In genomic region chr5:100430076-100430390, GRCm38 (mm10) we compare ENCODE assay signal across 8 mouse cellular contexts. TPM values are rescaled to one million over a fixed set of nuclear protein-coding genes. Genes with fewer than 3 reads are reported as not detected.
DNase-seq lines count a peak whose midpoint lies in the region; ATAC-seq and TF ChIP-seq lines count a peak whose summit lies in the region.

No protein-coding gene starts in this region.

- peak overlapping the region; percentile 84 to 90 for H3K27ac ChIP-seq in heart, embryonic 14.5 days (replicated peaks in 1 of 2; ENCODE audit: control insufficient read depth in 1 of 2, insufficient read depth in 1 of 2, low read depth in 2 of 2, low read length in 2 of 2)
- H3K27ac ChIP-seq in MEL (ENCODE audit: control insufficient read depth, low read depth, low read length): peak overlapping the region; percentile 83
- H3K27ac ChIP-seq in forebrain, postnatal 0 days (ENCODE audit: low read depth, low read length): peak overlapping the region; percentile 97

- TF ChIP-seq POLR2A in MEL (IDR thresholded peaks at IDR 0.05; ENCODE audit: control insufficient read depth in 1 of 2, insufficient read depth in 1 of 2, low read depth in 1 of 2, low read length in 2 of 2, poor library complexity in 1 of 2): no peak

- peaks cover 36% of the 10 kb centered on the region for H3K79me2 ChIP-seq in MEL (ENCODE audit: control insufficient read depth, insufficient read depth, low read length, poor library complexity)

- no peak for TF ChIP-seq EP300 in MEL (IDR thresholded peaks at IDR 0.05; ENCODE audit: low read depth in 1 of 2, low read length in 2 of 2)

- no peak for ATAC-seq in heart, embryonic 14.5 days (ENCODE audit: insufficient number of reproducible peaks, insufficient read depth, low FRiP score, low read depth)
- ATAC-seq in forebrain, postnatal 0 days: peak; percentile 2; the same call in 1 of the 2 replicates
- peak; percentile 8; the same call in 1 of the 2 replicates for ATAC-seq in megakaryocyte, adult 5-6 weeks (ENCODE audit: poor library complexity, severe bottlenecking)
- ATAC-seq in cerebellum, adult (ENCODE audit: insufficient number of reproducible peaks, low FRiP score, low TSS enrichment): no peak

- no peaks in the 10 kb centered on the region for H3K27me3 ChIP-seq in heart, embryonic 14.5 days (ENCODE audit: control insufficient read depth, insufficient read depth, low read length)
- no peaks in the 10 kb centered on the region for H3K27me3 ChIP-seq in MEL (ENCODE audit: control insufficient read depth in 1 of 2, insufficient read depth in 2 of 2, low read length in 2 of 2)
- H3K27me3 ChIP-seq in forebrain, postnatal 0 days (ENCODE audit: insufficient read depth, low read length): no peaks in the 10 kb centered on the region

- H3K4me2 ChIP-seq in heart, embryonic 14.5 days (ENCODE audit: low read length): peak overlapping the region; percentile 86
- peak overlapping the region; percentile 83 for H3K4me2 ChIP-seq in forebrain, postnatal 0 days (ENCODE audit: low read depth)

- no peaks in the 10 kb centered on the region for H3K9me3 ChIP-seq in heart, embryonic 14.5 days (ENCODE audit: control insufficient read depth, low read length)
- H3K9me3 ChIP-seq in MEL (replicated peaks; ENCODE audit: insufficient read depth, low read length): no peaks in the 10 kb centered on the region
- no peaks in the 10 kb centered on the region for H3K9me3 ChIP-seq in forebrain, postnatal 0 days (ENCODE audit: low read length)

- DNase-seq in heart, adult 18-20 months: no peak
- DNase-seq in MEL (ENCODE audit: low read depth, low spot score): no peak
- no peak for DNase-seq in forebrain, postnatal 0 days
- no peak for DNase-seq in layer of hippocampus, adult 9-11 months
- no peak for DNase-seq in cerebellum, adult 11 months

- H3K4me1 ChIP-seq in heart, embryonic 14.5 days (ENCODE audit: control insufficient read depth in 2 of 2, insufficient read depth in 2 of 2, low read length in 2 of 2): peaks cover 4 to 31% of the 10 kb centered on the region in 2 experiments
- peaks cover 13 to 40% of the 10 kb centered on the region in 2 experiments for H3K4me1 ChIP-seq in MEL (ENCODE audit: control insufficient read depth in 1 of 2, insufficient read depth in 2 of 2, low read length in 2 of 2)
- H3K4me1 ChIP-seq in forebrain, postnatal 0 days (ENCODE audit: insufficient read depth): peaks cover 28% of the 10 kb centered on the region

- peak overlapping the region; percentile 76 to 83 for H3K4me3 ChIP-seq in heart, embryonic 14.5 days (ENCODE audit: control insufficient read depth in 1 of 2, insufficient read depth in 1 of 2, low read depth in 1 of 2, low read length in 2 of 2)
- peak overlapping the region; percentile 60 to 79 for H3K4me3 ChIP-seq in MEL (ENCODE audit: control insufficient read depth in 1 of 2, insufficient read depth in 1 of 2, low read depth in 2 of 2, low read length in 2 of 2)
- H3K4me3 ChIP-seq in forebrain, postnatal 0 days (ENCODE audit: low read depth, low read length): peak overlapping the region; percentile 90

- no peak for TF ChIP-seq RAD21 in MEL (IDR thresholded peaks at IDR 0.05; ENCODE audit: low read depth, low read length)

- H3K9ac ChIP-seq in heart, embryonic 14.5 days (ENCODE audit: low read length): peak overlapping the region; percentile 91
- H3K9ac ChIP-seq in MEL (ENCODE audit: control insufficient read depth, low read depth, low read length, poor library complexity, severe bottlenecking): peak overlapping the region; percentile 91
- peak overlapping the region; percentile 96 for H3K9ac ChIP-seq in forebrain, postnatal 0 days

- no peak for TF ChIP-seq CTCF in MEL (IDR thresholded peaks at IDR 0.05 in 2 of 3, conservative IDR thresholded peaks at IDR 0.05 in 1 of 3; ENCODE audit: control insufficient read depth in 1 of 3, insufficient read depth in 1 of 3, low read depth in 2 of 3, low read length in 3 of 3, poor library complexity in 1 of 3, severe bottlenecking in 1 of 3)
- no peak for TF ChIP-seq CTCF in forebrain, postnatal 0 days (IDR thresholded peaks at IDR 0.05; ENCODE audit: low read depth)

- 4% methylated on average over 11 of the region's 11 CpGs for WGBS in heart, embryonic 14.5 days
- WGBS in forebrain, postnatal 0 days: 4% methylated on average over 11 of the region's 11 CpGs

- peaks cover 32% of the 10 kb centered on the region for H3K36me3 ChIP-seq in heart, embryonic 14.5 days (ENCODE audit: control insufficient read depth, insufficient read depth, low read length)
- peaks cover 3 to 39% of the 10 kb centered on the region in 2 experiments; a peak in 3 of 4 replicates for H3K36me3 ChIP-seq in MEL (ENCODE audit: control insufficient read depth in 1 of 2, insufficient read depth in 2 of 2, low read length in 2 of 2)
- peaks cover 18% of the 10 kb centered on the region for H3K36me3 ChIP-seq in forebrain, postnatal 0 days (ENCODE audit: insufficient read depth)

TF ChIP-seq in MEL, 35 proteins besides CTCF, POLR2A, EP300 and RAD21:
- TF ChIP-seq USF2 (IDR thresholded peaks at IDR 0.05; ENCODE audit: borderline replicate concordance in 1 of 2, insufficient read depth in 1 of 2, low read depth in 1 of 2, low read length in 2 of 2) (no peak), MXI1 (IDR thresholded peaks at IDR 0.05; ENCODE audit: low read depth, low read length) (peak; percentile 56), RCOR1 (IDR thresholded peaks at IDR 0.05; ENCODE audit: low read depth, low read length) (no peak), GATA1 (IDR thresholded peaks at IDR 0.05; ENCODE audit: low read depth, low read length) (no peak), MEF2A (IDR thresholded peaks at IDR 0.05; ENCODE audit: extremely low read depth, insufficient replicate concordance, low read depth, low read length, poor library complexity, severe bottlenecking) (no peak), ZMIZ1 (IDR thresholded peaks at IDR 0.05; ENCODE audit: low read depth, low read length) (no peak), MYC (IDR thresholded peaks at IDR 0.05; ENCODE audit: low read depth, low read length) (peak; percentile 27; the same call in 1 of the 2 replicates), MAX (IDR thresholded peaks at IDR 0.05; ENCODE audit: low read length) (peak; percentile 20; the same call in 1 of the 2 replicates), NELFE (IDR thresholded peaks at IDR 0.05; ENCODE audit: low read depth, low read length) (no peak), ZNF384 (IDR thresholded peaks at IDR 0.05; ENCODE audit: low read depth, low read length) (no peak)

RNA-seq across cellular contexts. Expression of gene Sec31a, which starts 14.0 kb away (rescaled TPM):
- 139 and 148 TPM in 2 replicates for polyA plus RNA-seq in heart, embryonic 14.5 days (2014; fragmentation: Nextera tagmentation; extraction: Ambion mirVana)
- total RNA-seq in heart, adult 18-20 months (2021): 100 to 1,000 TPM in 1 of 2 experiments, 10 to 100 TPM in 1; 93.5 to 101 TPM
- 60.5 and 61.2 TPM in 2 replicates for total RNA-seq in MEL (2012; rRNA removed)
- polyA plus RNA-seq in MEL (2012; ENCODE audit: insufficient read depth in 1 of 2, insufficient read length in 2 of 2, low read depth in 1 of 2, low replicate concordance in 2 of 2, missing spikeins in 1 of 2): 100 to 1,000 TPM in 1 of 2 experiments, not detected in 1; 165 TPM
- 123 and 160 TPM in 2 replicates for total RNA-seq in forebrain, postnatal 0 days (2014; rRNA removed)
- polyA plus RNA-seq in forebrain, postnatal 0 days (2015; fragmentation: Nextera tagmentation; extraction: Ambion mirVana): 77.5 and 78.6 TPM in 2 replicates
- 99.2 and 106 TPM in 2 replicates for total RNA-seq in megakaryocyte, adult 5-6 weeks (2015)
- 101 and 106 TPM in 2 replicates for total RNA-seq in megakaryocyte, adult 5-6 weeks (2017)

Comparison
In these comparisons a context has a peak if more than half of its experiments do, and no peak if none do; other contexts are left out.
1. ATAC-seq: peak in forebrain, postnatal 0 days (single experiment) and megakaryocyte, adult 5-6 weeks (single experiment); none in heart, embryonic 14.5 days (single experiment) and cerebellum, adult (single experiment).
2. Peak in every context shown above with its lines, with median percentiles within 50 percentile points of each other: H3K27ac ChIP-seq, H3K4me3 ChIP-seq and H3K9ac ChIP-seq.